Mouse (Mus musculus): ENCODE data around the gene Atraid. TPM values are rescaled to one million over a fixed set of nuclear protein-coding genes. Genes with fewer than 3 reads are reported as not detected.

The Atraid gene
- 160 TPM for polyA plus RNA-seq (2015; fragmentation: Illumina TruSeq; extraction: RNeasy Lipid Tissue Mini Kit (QIAGEN cat#74804); ENCODE audit: low read depth, low replicate concordance)

GRCm38 (mm10) chr5:31047848-31048762, at the start of gene Atraid:
Gene Atraid, plus strand, starts transcription at chr5:31048312.

GRCm38 (mm10) chr5:31048763-31049641, 890 bp downstream of the Atraid start, which contains the start of gene Slc5a6:
Gene Slc5a6, minus strand, starts transcription at chr5:31048924.

DNA sequence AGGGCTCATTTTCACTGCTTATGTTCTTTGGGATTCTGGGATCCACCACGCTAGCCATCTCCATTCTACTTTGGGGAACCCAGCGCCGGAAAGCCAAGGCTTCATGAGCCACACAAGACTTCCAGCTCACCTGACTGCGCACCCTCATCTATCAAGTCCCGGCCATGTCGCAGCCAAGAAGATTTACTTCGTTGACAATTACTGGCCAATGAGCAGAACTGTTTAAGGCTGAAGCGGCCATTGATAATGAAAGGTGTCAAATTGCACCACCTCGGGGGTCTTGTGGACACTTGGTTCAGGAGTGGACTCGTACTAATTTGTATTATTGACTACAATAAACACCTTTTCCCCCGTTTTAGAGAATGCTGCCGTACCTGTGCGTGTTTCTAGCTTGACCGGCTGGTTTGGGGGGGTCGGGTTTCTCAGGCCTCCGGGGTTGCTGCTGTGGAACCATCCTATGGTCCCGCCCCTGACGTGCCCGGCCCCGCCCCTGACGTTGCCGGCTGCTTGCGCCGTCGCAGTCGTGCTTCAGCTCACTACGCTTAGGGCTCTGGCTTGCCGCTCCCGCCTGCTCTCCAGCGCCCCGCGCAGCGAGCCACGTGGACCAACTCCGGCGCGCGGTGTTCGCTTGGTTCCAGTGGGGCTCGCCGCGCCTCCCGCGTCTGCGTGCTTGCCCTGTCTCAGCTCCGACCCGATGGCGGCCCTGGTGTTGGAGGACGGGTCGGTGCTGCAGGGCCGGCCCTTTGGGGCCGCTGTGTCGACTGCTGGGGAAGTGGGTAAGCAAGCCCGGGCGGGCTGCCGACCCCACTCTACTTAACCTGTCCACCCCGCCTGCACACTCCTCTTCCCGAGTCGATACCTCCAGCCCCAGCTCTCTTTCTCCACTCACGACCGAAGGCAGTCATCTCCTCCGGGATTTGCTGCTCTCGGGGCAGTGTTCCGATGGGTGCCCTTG, 6.4 kb downstream of the Atraid start, which contains the start of gene Cad:
TSS of gene Cad (plus strand) at position 520 of the 955 bp plus-strand sequence.

Other genes starting within 250 kb of the Atraid start
- gene Mapre3, start 233.7 kb upstream of the Atraid start, polyA plus RNA-seq (2015; fragmentation: Illumina TruSeq; extraction: RNeasy Lipid Tissue Mini Kit (QIAGEN cat#74804); ENCODE audit: low read depth, low replicate concordance): 236 TPM
- 48.4 TPM for gene Tmem214, start 180.3 kb upstream of the Atraid start, polyA plus RNA-seq (2015; fragmentation: Illumina TruSeq; extraction: RNeasy Lipid Tissue Mini Kit (QIAGEN cat#74804); ENCODE audit: low read depth, low replicate concordance)
- 11.1 TPM for gene Agbl5, start 159.6 kb upstream of the Atraid start, polyA plus RNA-seq (2015; fragmentation: Illumina TruSeq; extraction: RNeasy Lipid Tissue Mini Kit (QIAGEN cat#74804); ENCODE audit: low read depth, low replicate concordance)
- 148 TPM for gene Ost4, start 140.5 kb upstream of the Atraid start, polyA plus RNA-seq (2015; fragmentation: Illumina TruSeq; extraction: RNeasy Lipid Tissue Mini Kit (QIAGEN cat#74804); ENCODE audit: low read depth, low replicate concordance)
- 2.1 TPM for gene Emilin1, start 134.9 kb upstream of the Atraid start, polyA plus RNA-seq (2015; fragmentation: Illumina TruSeq; extraction: RNeasy Lipid Tissue Mini Kit (QIAGEN cat#74804); ENCODE audit: low read depth, low replicate concordance)
- 25.3 TPM for gene Khk, start 126.9 kb upstream of the Atraid start, polyA plus RNA-seq (2015; fragmentation: Illumina TruSeq; extraction: RNeasy Lipid Tissue Mini Kit (QIAGEN cat#74804); ENCODE audit: low read depth, low replicate concordance)
- gene Cgref1, start 102.7 kb upstream of the Atraid start, polyA plus RNA-seq (2015; fragmentation: Illumina TruSeq; extraction: RNeasy Lipid Tissue Mini Kit (QIAGEN cat#74804); ENCODE audit: low read depth, low replicate concordance): 26.6 TPM
- 116 TPM for gene Preb, start 88.0 kb upstream of the Atraid start, polyA plus RNA-seq (2015; fragmentation: Illumina TruSeq; extraction: RNeasy Lipid Tissue Mini Kit (QIAGEN cat#74804); ENCODE audit: low read depth, low replicate concordance)
- 0.37 TPM for gene Tcf23, start 79.7 kb upstream of the Atraid start, polyA plus RNA-seq (2015; fragmentation: Illumina TruSeq; extraction: RNeasy Lipid Tissue Mini Kit (QIAGEN cat#74804); ENCODE audit: low read depth, low replicate concordance)
- gene Slc5a6, start 612 bp downstream of the Atraid start, polyA plus RNA-seq (2015; fragmentation: Illumina TruSeq; extraction: RNeasy Lipid Tissue Mini Kit (QIAGEN cat#74804); ENCODE audit: low read depth, low replicate concordance): 22.1 TPM
- 7.9 TPM for gene Cad, start 6.5 kb downstream of the Atraid start, polyA plus RNA-seq (2015; fragmentation: Illumina TruSeq; extraction: RNeasy Lipid Tissue Mini Kit (QIAGEN cat#74804); ENCODE audit: low read depth, low replicate concordance)
- not detected for gene Dnajc5g, start 58.0 kb downstream of the Atraid start, polyA plus RNA-seq (2015; fragmentation: Illumina TruSeq; extraction: RNeasy Lipid Tissue Mini Kit (QIAGEN cat#74804); ENCODE audit: low read depth, low replicate concordance)
- gene Slc30a3, start 59.9 kb downstream of the Atraid start, polyA plus RNA-seq (2015; fragmentation: Illumina TruSeq; extraction: RNeasy Lipid Tissue Mini Kit (QIAGEN cat#74804); ENCODE audit: low read depth, low replicate concordance): 74.3 TPM
- gene Trim54, start 68.4 kb downstream of the Atraid start, polyA plus RNA-seq (2015; fragmentation: Illumina TruSeq; extraction: RNeasy Lipid Tissue Mini Kit (QIAGEN cat#74804); ENCODE audit: low read depth, low replicate concordance): not detected
- 2.1 TPM for gene Ucn, start 90.5 kb downstream of the Atraid start, polyA plus RNA-seq (2015; fragmentation: Illumina TruSeq; extraction: RNeasy Lipid Tissue Mini Kit (QIAGEN cat#74804); ENCODE audit: low read depth, low replicate concordance)
- 99.9 TPM for gene Mpv17, start 105.9 kb downstream of the Atraid start, polyA plus RNA-seq (2015; fragmentation: Illumina TruSeq; extraction: RNeasy Lipid Tissue Mini Kit (QIAGEN cat#74804); ENCODE audit: low read depth, low replicate concordance)
- gene Gm29609, start 131.6 kb downstream of the Atraid start, polyA plus RNA-seq (2015; fragmentation: Illumina TruSeq; extraction: RNeasy Lipid Tissue Mini Kit (QIAGEN cat#74804); ENCODE audit: low read depth, low replicate concordance): 1.1 TPM
- 46.1 TPM for gene Gtf3c2, start 131.8 kb downstream of the Atraid start, polyA plus RNA-seq (2015; fragmentation: Illumina TruSeq; extraction: RNeasy Lipid Tissue Mini Kit (QIAGEN cat#74804); ENCODE audit: low read depth, low replicate concordance)
- 82.6 TPM for gene Snx17, start 144.9 kb downstream of the Atraid start, polyA plus RNA-seq (2015; fragmentation: Illumina TruSeq; extraction: RNeasy Lipid Tissue Mini Kit (QIAGEN cat#74804); ENCODE audit: low read depth, low replicate concordance)
- gene Eif2b4, start 145.1 kb downstream of the Atraid start, polyA plus RNA-seq (2015; fragmentation: Illumina TruSeq; extraction: RNeasy Lipid Tissue Mini Kit (QIAGEN cat#74804); ENCODE audit: low read depth, low replicate concordance): 39.1 TPM
- gene Zfp513, start 154.0 kb downstream of the Atraid start, polyA plus RNA-seq (2015; fragmentation: Illumina TruSeq; extraction: RNeasy Lipid Tissue Mini Kit (QIAGEN cat#74804); ENCODE audit: low read depth, low replicate concordance): 26.5 TPM
- gene Ppm1g, start 172.4 kb downstream of the Atraid start, polyA plus RNA-seq (2015; fragmentation: Illumina TruSeq; extraction: RNeasy Lipid Tissue Mini Kit (QIAGEN cat#74804); ENCODE audit: low read depth, low replicate concordance): 62.2 TPM
- 97.5 TPM for gene Nrbp1, start 192.6 kb downstream of the Atraid start, polyA plus RNA-seq (2015; fragmentation: Illumina TruSeq; extraction: RNeasy Lipid Tissue Mini Kit (QIAGEN cat#74804); ENCODE audit: low read depth, low replicate concordance)
- not detected for gene Gm9970, start 192.9 kb downstream of the Atraid start, polyA plus RNA-seq (2015; fragmentation: Illumina TruSeq; extraction: RNeasy Lipid Tissue Mini Kit (QIAGEN cat#74804); ENCODE audit: low read depth, low replicate concordance)
- gene Krtcap3, start 203.4 kb downstream of the Atraid start, polyA plus RNA-seq (2015; fragmentation: Illumina TruSeq; extraction: RNeasy Lipid Tissue Mini Kit (QIAGEN cat#74804); ENCODE audit: low read depth, low replicate concordance): 2.6 TPM
- gene Ift172, start 242.8 kb downstream of the Atraid start, polyA plus RNA-seq (2015; fragmentation: Illumina TruSeq; extraction: RNeasy Lipid Tissue Mini Kit (QIAGEN cat#74804); ENCODE audit: low read depth, low replicate concordance): 44.4 TPM
- 147 TPM for gene Fndc4, start 247.8 kb downstream of the Atraid start, polyA plus RNA-seq (2015; fragmentation: Illumina TruSeq; extraction: RNeasy Lipid Tissue Mini Kit (QIAGEN cat#74804); ENCODE audit: low read depth, low replicate concordance)
- gene Gckr, start 249.1 kb downstream of the Atraid start, polyA plus RNA-seq (2015; fragmentation: Illumina TruSeq; extraction: RNeasy Lipid Tissue Mini Kit (QIAGEN cat#74804); ENCODE audit: low read depth, low replicate concordance): 0.37 TPM